Mouse (Mus musculus): ENCODE measurements around the gene Nt5c2. TPM values are rescaled to one million over a fixed set of nuclear protein-coding genes. Genes with fewer than 3 reads are reported as not detected.

The Nt5c2 gene
- total RNA-seq (2021): 10 to 100 TPM; 70.7 to 71.1 TPM

DNA sequence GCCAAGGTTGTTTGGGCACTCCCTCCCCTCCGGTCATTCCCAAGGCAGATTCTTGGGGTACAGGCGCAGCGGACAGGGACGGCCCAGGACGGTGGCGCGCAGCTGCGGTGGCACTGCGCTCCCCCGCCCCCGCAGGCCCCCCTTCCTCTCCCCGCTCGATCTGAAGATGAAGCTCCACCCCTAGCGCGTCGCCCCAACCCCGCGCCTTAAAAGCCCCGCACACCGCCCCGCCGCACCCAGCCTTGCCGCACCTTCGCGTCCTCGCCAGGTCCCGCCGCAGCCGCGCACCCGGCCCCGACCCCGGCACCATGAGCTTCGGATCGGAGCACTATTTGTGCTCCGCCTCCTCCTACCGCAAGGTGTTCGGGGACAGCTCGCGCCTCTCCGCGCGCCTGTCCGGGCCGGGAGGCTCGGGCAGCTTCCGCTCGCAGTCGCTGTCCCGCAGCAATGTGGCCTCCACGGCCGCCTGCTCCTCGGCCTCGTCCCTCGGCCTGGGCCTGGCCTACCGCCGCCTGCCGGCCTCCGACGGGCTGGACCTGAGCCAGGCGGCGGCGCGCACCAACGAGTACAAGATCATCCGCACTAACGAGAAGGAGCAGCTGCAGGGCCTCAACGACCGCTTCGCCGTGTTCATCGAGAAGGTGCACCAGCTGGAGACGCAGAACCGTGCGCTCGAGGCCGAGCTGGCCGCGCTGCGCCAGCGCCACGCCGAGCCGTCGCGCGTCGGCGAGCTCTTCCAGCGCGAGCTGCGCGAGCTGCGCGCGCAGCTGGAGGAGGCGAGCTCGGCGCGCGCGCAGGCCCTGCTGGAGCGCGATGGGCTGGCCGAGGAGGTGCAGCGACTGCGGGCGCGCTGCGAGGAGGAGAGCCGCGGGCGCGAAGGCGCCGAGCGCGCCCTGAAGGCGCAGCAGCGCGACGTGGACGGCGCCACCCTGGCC is at the start of gene Nt5c2, which contains the start of gene Ina:
Gene Nt5c2 (minus strand): TSS at position 707 of the 935 bp plus-strand sequence.
Gene Ina (plus strand): TSS at position 252 of the 935 bp plus-strand sequence.
- DNase-seq (ENCODE audit: extremely low spot score in 1 of 2, low spot score in 1 of 2): peak; percentile 70 to 73

- no peak for DNase-seq (ENCODE audit: extremely low spot score in 1 of 2, low spot score in 1 of 2)
Observed at GRCm38 (mm10) chr19:47057684-47058083, 42.7 kb upstream of the Nt5c2 start.

GRCm38 (mm10) chr19:47053471-47053870 is 38.5 kb upstream of the Nt5c2 start:
- DNase-seq (ENCODE audit: extremely low spot score in 1 of 2, low spot score in 1 of 2): no peak

GRCm38 (mm10) chr19:47052927-47053326 is 38.0 kb upstream of the Nt5c2 start:
- DNase-seq (ENCODE audit: extremely low spot score in 1 of 2, low spot score in 1 of 2): no peak

DNA sequence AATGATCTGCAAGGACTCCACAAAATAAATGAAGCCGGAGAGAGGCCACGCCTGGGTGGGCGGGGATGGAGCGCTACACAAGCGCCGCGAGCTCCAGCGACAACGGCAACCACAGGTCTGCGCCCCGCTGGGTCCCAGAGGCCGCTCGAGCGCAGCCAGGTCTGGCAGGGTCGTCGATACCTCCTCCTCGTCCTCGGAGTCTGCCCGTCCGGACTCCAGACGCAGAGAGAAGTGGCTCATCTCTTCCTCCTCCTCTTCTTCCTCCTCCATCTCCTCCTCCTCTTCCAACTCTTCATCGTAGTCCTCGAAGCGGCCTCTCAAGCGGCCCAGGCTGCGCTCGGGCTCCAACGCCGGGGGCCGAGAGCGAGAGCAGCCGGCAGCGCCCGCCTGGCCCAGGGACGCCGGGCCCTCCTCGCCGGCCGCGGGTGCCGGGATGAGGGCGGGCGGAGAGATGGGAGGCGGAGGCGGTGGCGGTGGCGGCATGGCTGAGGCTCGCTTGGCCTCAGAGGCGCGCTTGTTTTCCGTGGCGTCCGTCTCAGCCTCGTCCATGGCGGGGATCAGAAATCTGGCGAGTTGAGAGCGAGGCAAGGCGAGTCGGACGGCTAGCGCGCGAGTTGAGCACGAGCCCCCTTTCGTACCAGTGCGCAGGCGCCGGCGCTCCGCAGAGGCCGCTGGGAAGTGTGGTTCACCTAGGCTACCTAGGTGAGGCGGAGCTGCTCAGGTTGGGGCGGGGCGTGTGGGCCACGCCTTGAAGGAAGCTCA is 35.5 kb upstream of the Nt5c2 start, which contains the start of gene Pcgf6:
Gene Pcgf6 (minus strand): TSS at position 636 of the 762 bp plus-strand sequence.
- peak; percentile 76 for DNase-seq (ENCODE audit: extremely low spot score in 1 of 2, low spot score in 1 of 2)

DNA sequence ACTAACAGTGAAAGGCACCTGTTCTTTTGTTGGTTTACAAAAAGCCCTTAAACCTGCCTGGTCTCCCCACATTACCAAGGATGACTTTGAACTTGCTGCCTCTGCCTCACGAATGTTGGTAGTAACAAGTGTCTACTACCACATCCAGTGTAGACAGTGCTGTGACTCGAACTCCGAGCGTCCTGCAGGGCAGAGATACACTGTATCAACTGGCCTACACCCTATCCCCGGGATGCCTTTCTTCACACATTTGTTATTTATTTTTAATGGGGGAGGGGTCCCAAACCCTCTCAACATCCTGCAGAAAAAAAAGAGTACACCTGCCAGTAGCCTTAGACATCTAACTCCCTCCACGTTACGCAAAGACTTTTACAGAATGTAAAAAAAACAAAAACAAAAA is 34.9 kb upstream of the Nt5c2 start:
- DNase-seq (ENCODE audit: extremely low spot score in 1 of 2, low spot score in 1 of 2): no peak

DNA sequence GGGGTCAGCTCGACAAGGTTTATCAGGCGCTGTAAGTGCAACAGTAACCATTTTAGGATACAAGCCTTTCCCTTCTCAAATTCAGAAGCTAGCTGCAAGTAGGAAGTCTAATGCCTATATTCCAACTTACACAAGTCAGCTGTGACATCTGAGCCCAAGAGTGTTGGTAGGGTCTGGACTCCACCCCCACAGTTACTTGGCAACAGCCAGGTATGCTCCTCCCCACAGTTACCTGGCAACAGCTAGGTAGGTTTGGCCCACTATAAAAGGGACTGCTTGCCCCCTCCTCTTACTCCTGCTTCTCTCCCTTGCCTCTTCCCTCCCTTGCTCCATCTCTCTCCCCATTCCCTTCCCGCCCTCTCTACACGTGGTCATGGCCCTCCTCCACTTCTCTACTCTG is 34.1 kb upstream of the Nt5c2 start:
- no peak for DNase-seq (ENCODE audit: extremely low spot score in 1 of 2, low spot score in 1 of 2)

DNA sequence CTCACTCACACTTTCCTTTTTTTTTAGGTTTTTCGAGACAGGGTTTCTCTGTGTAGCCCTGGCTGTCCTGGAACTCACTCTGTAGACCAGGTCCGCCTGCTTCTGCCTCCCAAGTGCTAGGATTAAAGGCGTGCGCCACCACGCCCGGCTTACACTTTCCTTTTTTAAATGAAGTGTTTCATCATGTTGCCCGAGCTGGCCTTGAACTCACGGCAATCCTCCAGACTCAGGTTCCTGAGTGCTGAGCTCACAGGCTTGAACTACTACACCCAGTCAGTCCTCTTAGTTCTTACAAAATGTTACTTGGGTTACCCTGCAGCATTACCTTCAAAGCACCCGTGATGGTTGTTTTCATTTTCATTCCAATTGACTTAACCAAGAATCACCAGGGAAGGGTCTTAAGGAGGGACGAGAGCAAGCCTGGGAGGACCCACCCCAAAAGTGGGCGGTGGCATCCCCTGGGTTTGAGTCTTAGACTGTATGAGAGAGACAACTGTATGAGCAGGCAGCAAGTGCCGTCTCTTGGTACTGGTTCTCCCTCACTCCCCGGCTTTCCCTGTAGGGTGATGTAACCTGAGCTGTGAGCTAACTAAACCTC is 32.4 kb upstream of the Nt5c2 start:
- DNase-seq (ENCODE audit: extremely low spot score in 1 of 2, low spot score in 1 of 2): no peak

GRCm38 (mm10) chr19:47046343-47046742 is 31.4 kb upstream of the Nt5c2 start:
- no peak for DNase-seq (ENCODE audit: extremely low spot score in 1 of 2, low spot score in 1 of 2)

DNA sequence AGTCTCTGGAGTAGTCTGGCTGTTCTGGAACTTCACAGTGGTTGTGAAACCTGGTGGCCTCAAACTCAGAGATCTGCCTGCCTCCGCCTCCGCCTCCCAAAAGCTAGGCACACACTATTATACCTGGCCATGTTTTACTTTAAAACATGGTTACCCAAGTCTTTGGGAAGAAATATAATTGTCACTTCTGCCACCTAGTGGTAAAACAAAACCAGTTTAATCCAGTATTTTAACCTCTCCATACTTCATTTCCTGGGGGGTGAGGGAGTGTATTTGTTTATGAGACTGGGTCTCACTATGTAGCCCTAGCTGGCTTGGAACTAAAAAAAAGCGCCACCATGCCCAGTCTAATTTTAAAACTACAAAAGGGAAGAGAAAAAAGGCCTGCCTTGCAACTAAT is 28.7 kb upstream of the Nt5c2 start:
- no peak for DNase-seq (ENCODE audit: extremely low spot score in 1 of 2, low spot score in 1 of 2)

DNA sequence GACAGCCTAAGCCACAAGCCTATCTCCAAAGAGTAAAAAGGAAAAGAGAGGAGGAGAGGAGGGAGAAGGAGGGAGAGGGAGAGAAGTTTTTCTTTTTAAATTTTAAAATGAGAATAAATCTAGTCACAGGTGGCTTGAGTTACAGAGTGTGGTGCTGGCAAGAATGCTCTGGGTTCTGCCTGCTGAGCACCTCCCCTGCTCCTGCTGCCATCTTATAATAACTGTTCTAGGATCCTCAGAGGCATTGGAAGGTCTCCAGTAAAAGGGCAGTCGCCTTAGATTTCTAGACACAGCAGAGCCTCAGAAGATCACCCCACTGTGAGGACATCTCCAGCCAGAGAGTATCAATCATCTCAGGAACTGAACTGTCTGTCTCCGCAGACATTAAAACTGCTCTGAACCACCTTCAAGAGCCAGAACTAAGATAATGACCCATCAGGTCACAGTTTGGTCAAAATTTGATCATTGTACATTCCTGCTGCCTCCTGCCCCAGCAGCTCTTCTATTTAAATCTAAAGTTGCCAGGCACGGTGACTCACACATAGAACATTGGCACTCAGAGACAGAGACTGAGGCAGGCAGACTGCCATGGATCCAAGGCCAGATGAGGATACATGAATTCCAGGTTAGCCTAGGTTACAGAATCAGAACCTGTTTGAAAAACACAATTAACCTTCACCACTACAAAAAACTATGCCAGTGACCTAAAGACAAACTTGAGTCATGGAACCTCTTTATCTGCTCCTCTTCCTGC is 25.9 kb upstream of the Nt5c2 start:
- DNase-seq (ENCODE audit: extremely low spot score in 1 of 2, low spot score in 1 of 2): no peak

DNA sequence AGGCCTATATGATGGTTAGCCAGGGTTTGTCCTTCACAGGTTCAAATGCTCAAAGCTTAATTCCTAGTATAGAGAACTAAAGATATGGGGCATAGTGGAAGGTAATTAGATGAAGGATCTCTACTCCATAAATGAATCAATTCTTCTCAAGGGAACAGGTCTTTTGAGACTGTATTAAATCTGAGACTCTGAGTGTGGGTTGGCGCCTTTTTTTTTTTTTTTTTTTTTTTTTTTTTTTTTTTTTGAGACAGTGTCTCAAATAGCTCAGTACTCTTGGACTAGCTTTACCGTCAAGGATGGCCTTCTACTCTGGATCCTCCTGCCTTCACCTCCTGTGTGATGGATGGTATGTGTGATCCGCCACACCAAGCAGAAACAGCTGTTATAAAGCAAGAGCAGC is 21.6 kb upstream of the Nt5c2 start:
- DNase-seq (ENCODE audit: extremely low spot score in 1 of 2, low spot score in 1 of 2): no peak

DNA sequence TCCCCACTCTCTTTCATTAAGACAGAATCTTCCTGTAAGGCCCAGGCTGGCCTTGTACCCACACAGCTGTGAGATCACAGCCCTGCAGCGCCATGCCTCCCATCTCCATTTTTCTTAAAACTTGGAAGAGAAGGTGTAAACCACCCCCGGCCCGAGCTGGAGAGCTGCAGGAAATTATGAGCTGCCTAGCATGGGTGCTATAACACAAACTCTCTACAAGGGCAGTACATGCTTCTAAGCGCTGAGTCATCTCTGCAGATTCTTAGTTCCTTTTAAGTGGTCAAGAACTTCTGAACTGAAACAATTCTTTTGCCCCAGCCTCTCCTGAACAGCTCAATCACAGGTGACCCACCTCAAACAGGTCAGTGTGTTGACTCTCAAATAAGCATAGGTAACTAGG is 20.0 kb upstream of the Nt5c2 start:
- no peak for DNase-seq (ENCODE audit: extremely low spot score in 1 of 2, low spot score in 1 of 2)

DNA sequence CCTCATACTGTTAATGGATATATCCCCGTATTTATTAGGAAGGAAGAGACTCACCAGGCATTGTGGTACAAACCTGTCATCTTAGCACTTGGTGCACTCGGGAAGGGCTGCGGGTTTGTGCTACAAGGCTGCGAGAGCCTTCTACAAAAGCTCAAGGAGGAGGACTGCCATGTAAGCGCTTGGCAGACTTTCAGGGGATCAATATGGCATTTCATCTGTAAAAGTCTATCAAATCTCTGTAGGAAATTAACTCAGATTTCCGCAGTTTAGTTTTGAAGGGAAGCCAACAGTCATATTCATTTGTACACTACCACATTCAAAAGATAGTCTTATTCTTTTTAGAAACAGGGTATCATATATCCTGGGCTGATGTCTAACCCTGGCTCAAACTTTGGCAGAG is 16.8 kb upstream of the Nt5c2 start:
- no peak for DNase-seq (ENCODE audit: extremely low spot score in 1 of 2, low spot score in 1 of 2)

- DNase-seq (ENCODE audit: extremely low spot score in 1 of 2, low spot score in 1 of 2): no peak
Observed at GRCm38 (mm10) chr19:47029796-47030195, 14.8 kb upstream of the Nt5c2 start.

GRCm38 (mm10) chr19:47026513-47026912 is 11.6 kb upstream of the Nt5c2 start:
- no peak for DNase-seq (ENCODE audit: extremely low spot score in 1 of 2, low spot score in 1 of 2)

DNA sequence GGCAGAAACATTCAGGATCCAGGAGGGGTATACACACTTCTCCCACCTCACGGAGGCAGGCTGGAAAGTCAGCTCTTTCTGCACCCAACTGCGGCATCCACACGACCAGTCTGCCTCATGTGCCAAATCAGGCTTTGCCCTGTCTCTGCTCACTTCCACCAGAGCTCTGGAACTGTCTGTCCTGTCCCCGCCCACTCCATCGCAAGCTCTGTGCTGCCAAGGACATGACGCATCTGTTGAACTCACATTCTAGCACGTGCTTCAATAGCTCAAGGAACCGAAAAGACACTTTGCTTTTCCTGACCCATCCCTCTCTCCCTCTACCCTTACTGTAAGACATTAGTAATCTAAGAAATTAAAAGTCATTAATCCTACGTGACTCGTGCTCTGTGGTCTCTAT is 10.0 kb upstream of the Nt5c2 start:
- DNase-seq (ENCODE audit: extremely low spot score in 1 of 2, low spot score in 1 of 2): no peak

DNA sequence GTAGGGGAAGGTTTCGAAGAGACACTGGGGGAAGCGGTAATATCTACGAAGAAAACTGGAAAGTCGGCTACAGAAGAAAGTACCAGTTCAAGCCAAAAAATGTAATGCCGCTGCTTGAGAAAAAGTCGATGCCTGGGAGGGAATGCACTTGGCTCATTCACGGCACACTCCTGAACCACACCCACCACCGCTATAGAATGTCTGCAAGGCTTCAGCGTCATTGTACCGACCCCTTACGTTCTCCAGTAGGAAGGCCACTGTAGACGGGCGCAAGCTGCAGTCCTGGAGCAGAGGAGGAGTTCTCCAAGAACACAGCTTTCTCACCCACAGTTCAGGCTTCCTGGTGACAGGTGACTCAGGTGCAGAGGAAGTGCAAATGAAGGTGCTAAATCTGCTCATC is 8.6 kb upstream of the Nt5c2 start:
- DNase-seq (ENCODE audit: extremely low spot score in 1 of 2, low spot score in 1 of 2): no peak

DNA sequence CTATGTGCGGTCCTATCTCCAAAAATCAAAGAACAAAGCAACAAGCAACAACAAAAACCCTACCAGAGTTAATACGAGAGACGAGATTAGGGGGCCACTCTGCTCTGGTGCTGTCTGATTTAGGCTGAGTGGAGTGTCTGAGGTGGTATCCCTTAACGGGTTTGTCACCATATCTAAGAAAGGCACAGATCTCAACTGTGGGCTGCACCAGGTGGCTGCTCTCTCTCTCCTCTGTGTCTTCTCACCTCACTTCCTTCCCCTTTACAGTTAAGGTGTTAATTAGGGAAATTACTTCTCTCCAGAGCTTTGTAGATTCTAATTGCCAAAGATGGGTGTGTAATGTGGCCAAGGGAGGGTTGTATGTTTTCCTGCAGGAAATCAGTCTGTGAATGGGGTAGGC is 7.8 kb upstream of the Nt5c2 start:
- no peak for DNase-seq (ENCODE audit: extremely low spot score in 1 of 2, low spot score in 1 of 2)

DNA sequence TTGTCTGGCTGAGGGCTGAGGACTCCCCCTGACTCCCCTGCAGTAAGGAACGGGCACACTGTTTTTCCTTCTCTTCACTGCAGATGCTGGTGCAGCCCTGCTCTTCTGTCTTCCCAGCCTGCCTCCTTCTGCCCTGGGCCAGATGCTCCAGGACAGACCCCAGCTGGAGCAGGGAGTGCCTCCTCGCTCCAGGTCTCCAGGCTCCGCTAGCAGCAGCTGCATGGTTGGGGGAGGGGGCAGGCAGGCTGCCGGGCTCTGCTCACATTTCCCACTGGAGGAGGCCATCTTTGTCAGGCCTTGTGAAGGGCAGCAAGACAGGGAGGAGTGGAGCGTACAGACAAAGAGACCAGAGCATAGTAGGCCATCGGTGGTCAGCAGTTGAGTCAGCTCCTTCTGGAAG is 4.4 kb upstream of the Nt5c2 start:
- DNase-seq (ENCODE audit: extremely low spot score in 1 of 2, low spot score in 1 of 2): no peak

Measured in layer of hippocampus, postnatal 25 days (tissue).